Mouse (Mus musculus): ENCODE data around the gene Cfap46. TPM values are rescaled to one million over a fixed set of nuclear protein-coding genes. Genes with fewer than 3 reads are reported as not detected.

Cfap46 gene
- polyA plus RNA-seq, 1 experiment from 2014 or later = 2.9 TPM

DNA sequence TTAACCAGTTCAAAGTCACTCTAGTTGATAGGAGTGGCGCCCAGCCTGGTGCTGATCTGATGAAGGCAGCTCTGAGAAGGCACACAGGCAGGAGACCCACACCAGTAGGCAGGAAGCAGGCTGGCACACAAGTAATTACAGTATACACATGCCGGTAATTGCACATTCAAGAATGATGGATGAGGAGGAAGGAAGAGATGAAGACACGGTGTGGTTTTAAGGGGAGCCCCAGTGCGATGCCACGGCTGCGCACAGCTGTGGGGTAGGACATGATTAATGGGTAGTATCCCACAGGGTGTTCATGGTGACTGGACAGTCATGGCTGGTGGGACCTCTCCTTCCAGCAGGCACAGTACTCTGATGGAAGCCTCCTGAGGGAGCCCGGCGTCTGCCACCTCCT, 117.1 kb downstream of the Cfap46 start:
- H3K27me3 ChIP-seq = no peaks in the 10 kb centered on the region
- H3K27ac ChIP-seq (replicated peaks) = no peak overlapping the region
- no peak overlapping the region for H3K4me3 ChIP-seq
- H3K36me3 ChIP-seq = no peaks in the 10 kb centered on the region
- no peak overlapping the region for H3K9ac ChIP-seq (replicated peaks)
- H3K4me1 ChIP-seq = no peaks in the 10 kb centered on the region
- no peak for ATAC-seq (replicated peaks)
- WGBS = 88% methylated on average over 8 of the region's 8 CpGs
- H3K9me3 ChIP-seq = no peaks in the 10 kb centered on the region
- H3K4me2 ChIP-seq (replicated peaks) = no peak overlapping the region

DNA sequence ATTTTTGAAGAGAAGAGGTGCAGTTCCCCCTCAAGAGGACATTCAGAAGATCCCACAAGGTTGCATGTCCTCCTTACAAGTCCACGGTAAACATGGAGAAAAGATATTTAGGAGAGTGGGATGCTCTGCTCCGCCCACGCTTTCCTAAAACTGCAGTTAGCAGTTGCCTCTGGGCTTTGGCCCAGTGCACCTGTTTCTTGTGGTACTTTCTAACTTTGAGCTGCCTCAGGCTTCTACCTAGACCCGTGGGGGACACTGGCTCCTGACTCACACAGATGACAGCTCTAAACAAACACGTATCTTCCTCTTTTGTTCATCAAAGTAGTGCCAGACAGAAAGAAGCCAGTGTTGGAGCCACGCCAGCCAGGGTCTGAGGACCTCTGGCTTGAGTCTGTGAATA, 117.6 kb downstream of the Cfap46 start:
- H3K4me3 ChIP-seq = no peak overlapping the region
- no peaks in the 10 kb centered on the region for H3K36me3 ChIP-seq
- H3K4me1 ChIP-seq = no peaks in the 10 kb centered on the region
- WGBS = 75% methylated on average over 6 of the region's 6 CpGs
- H3K9ac ChIP-seq (replicated peaks) = no peak overlapping the region
- no peak overlapping the region for H3K27ac ChIP-seq (replicated peaks)
- ATAC-seq (replicated peaks) = no peak
- H3K4me2 ChIP-seq (replicated peaks) = no peak overlapping the region
- no peaks in the 10 kb centered on the region for H3K9me3 ChIP-seq
- H3K27me3 ChIP-seq = no peaks in the 10 kb centered on the region

DNA sequence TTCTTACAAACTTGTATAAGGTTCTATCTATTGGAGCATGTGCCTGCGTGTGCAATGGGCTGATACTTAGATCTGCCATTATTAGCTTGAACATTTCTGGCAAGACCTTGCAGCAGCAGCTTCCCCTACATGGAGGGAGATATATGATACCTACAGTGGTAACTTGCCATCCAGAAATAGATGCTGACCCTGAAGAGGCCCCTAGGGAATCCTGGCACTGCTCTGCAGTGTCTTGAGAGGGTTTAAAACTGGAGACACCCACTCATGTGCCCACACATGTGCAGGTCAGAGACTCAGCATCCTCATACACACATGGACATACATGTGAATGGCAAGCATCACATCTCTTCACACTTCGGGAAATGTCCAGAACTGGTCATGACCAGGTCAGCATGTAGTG, 119.5 kb downstream of the Cfap46 start:
- Histone ChIP-seq H3K4me3 (no peak overlapping the region), H3K27me3 (no peaks in the 10 kb centered on the region), H3K27ac (replicated peaks) (no peak overlapping the region), H3K36me3 (no peaks in the 10 kb centered on the region), H3K9ac (replicated peaks) (no peak overlapping the region), H3K4me2 (replicated peaks) (no peak overlapping the region), H3K4me1 (no peaks in the 10 kb centered on the region), H3K9me3 (no peaks in the 10 kb centered on the region)
- ATAC-seq (replicated peaks) = no peak
- WGBS = 97% methylated on average over 2 of the region's 2 CpGs

DNA sequence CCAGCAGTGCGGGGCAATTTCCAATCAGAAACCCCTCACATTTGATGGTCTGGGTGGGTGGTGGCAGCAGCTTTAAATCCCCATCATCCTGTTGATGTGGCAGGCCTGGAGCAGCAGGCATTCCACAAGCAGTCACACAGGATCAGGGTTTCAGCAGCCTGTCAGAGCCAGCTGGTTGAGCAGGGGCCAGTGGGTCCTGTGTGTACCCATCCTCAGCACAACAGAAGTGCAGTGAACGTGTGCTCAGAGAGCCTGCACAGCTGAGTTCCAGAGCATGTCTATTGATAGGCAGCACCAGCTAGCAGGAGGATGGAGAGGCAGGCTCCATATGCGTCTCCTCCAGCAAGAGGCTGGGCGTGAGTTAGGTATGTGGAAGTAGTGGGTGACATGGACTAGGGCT, 120.2 kb downstream of the Cfap46 start:
- Histone ChIP-seq H3K27ac (replicated peaks) (no peak overlapping the region), H3K27me3 (no peaks in the 10 kb centered on the region), H3K4me3 (no peak overlapping the region), H3K9me3 (no peaks in the 10 kb centered on the region), H3K36me3 (no peaks in the 10 kb centered on the region), H3K9ac (replicated peaks) (no peak overlapping the region), H3K4me2 (replicated peaks) (no peak overlapping the region), H3K4me1 (no peaks in the 10 kb centered on the region)
- 69% methylated on average over 4 of the region's 4 CpGs for WGBS
- no peak for ATAC-seq (replicated peaks)

DNA sequence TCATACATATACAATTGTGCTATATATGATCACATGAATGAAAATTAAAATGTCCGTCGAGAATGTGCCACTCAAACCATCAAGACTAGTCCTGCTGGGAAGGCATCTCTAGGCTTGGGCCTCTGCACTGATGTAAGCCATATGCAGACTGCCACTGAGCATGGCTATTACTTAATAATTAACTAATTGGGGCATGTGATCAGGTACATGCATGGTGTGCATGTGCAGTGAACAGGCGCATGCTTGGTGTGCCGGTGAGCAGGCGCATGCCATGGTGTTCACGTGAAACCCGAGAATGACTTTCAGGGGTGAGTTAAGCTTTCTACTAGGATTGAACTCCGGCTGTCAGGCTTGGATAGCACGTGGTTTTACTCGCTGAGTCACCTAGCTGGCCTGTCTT, 124.0 kb downstream of the Cfap46 start:
- WGBS = 94% methylated on average over 10 of the region's 10 CpGs
- Histone ChIP-seq H3K27me3 (no peaks in the 10 kb centered on the region; the same call in 1 of the 2 replicates), H3K9me3 (no peaks in the 10 kb centered on the region)

DNA sequence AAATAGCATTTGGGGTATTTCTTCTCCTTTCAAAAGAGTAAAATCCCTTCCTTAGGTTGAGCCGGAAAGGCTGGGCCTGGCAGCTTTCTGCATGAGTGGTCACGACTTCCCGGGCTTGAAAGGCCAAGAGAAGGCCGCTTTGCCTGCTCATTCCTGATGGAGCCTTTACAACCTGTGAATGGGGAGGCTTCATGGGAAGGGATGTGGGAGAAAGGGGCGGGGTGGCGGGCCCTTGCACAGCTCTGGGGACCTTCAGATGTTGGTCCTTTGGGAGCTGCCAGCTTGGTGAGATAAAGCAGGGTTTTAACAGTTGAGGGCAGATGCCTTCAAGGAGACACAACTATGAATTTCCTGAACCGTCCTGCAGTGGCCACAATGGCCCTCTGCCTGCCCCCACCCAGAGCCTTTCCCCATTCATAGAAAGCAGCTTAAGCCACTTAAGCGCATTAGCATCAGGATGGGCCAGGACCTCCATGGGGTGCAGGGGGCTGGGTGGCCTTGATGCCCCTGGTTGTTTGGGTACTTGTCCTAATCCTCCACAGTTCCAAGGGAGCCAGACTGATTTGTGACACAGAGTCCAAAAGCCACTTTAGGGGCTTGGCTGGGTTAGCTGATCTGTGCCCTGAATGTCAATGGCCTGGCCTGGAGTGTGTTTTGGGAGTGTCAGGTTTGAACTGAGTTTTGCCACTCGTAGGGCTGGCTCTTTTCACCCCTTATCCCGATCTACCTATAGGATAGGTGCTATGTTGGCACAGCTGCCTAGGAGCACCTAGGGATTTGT, 126.7 kb downstream of the Cfap46 start:
- no peak overlapping the region for H3K9ac ChIP-seq (replicated peaks)
- no peaks in the 10 kb centered on the region for H3K9me3 ChIP-seq
- peaks cover 4% of the 10 kb centered on the region; the same call in 1 of the 2 replicates for H3K27me3 ChIP-seq
- H3K4me1 ChIP-seq = peaks cover 11% of the 10 kb centered on the region
- no peak overlapping the region for H3K4me2 ChIP-seq (replicated peaks)
- no peak for ATAC-seq (replicated peaks)
- peak overlapping the region; percentile 37; the same call in 1 of the 2 replicates for H3K27ac ChIP-seq (replicated peaks)
- WGBS = 18% methylated on average over 10 of the region's 10 CpGs
- no peak overlapping the region for H3K4me3 ChIP-seq
- no peaks in the 10 kb centered on the region for H3K36me3 ChIP-seq

More for the DNA sequence above, 124.0 kb downstream of the Cfap46 start:
- Histone ChIP-seq H3K4me2 (replicated peaks) (no peak overlapping the region), H3K4me1 (peaks cover 11% of the 10 kb centered on the region), H3K9ac (replicated peaks) (no peak overlapping the region), H3K36me3 (no peaks in the 10 kb centered on the region), H3K4me3 (no peak overlapping the region), H3K27ac (replicated peaks) (no peak overlapping the region)
- ATAC-seq (replicated peaks) = no peak

DNA sequence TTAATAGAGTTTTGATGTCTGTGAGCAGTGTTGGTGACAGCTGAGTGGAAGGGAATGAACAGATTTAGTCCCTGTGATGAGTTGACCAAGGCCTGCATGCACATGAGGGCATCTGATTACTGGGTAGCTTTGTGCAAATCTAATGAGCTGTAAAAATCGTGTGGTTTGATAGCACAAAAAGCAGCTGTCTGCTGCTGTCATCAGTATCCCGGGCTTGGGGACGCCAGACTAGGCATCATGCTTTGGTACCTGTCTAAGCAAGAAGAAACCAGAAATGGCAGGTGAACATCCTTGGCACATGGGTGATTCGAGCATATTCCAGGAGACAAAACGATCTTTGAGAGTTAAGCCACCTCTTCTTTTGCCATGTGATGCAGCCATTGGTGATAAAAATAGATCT, 127.3 kb downstream of the Cfap46 start:
- no peak overlapping the region for H3K9ac ChIP-seq (replicated peaks)
- H3K36me3 ChIP-seq = no peaks in the 10 kb centered on the region
- no peak overlapping the region for H3K4me3 ChIP-seq
- H3K9me3 ChIP-seq = no peaks in the 10 kb centered on the region
- peaks cover 11% of the 10 kb centered on the region for H3K4me1 ChIP-seq
- H3K27ac ChIP-seq (replicated peaks) = peak overlapping the region; percentile 37; the same call in 1 of the 2 replicates
- H3K4me2 ChIP-seq (replicated peaks) = no peak overlapping the region
- H3K27me3 ChIP-seq = peaks cover 4% of the 10 kb centered on the region; the same call in 1 of the 2 replicates
- WGBS = 17% methylated on average over 5 of the region's 5 CpGs
- ATAC-seq (replicated peaks) = no peak

DNA sequence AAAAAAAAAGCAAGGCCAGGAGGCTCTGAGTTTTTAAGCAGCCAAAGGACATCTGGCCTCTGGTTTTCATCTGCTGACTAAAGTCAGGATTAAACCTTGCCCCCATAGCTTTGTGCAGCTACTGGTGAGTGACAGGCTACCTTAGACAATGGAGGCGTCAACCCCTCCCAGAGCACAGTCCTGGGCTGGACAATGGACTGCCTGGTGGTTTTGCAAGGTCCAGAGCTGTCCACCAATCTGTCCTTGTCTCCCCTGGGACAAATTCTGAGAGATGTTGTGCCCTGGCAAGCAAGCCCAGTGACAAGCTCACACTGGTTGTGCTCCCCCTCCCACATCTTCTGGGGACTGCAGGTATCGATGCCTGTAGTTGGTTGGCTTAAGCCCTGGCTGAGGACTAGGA, 132.1 kb downstream of the Cfap46 start:
- H3K9ac ChIP-seq (replicated peaks) = no peak overlapping the region
- H3K4me3 ChIP-seq = no peak overlapping the region
- H3K4me1 ChIP-seq = peaks cover 4% of the 10 kb centered on the region
- H3K36me3 ChIP-seq = no peaks in the 10 kb centered on the region
- peaks cover 35% of the 10 kb centered on the region for H3K27me3 ChIP-seq
- no peak overlapping the region for H3K27ac ChIP-seq (replicated peaks)
- no peaks in the 10 kb centered on the region for H3K9me3 ChIP-seq
- 55% methylated on average over 2 of the region's 2 CpGs for WGBS
- ATAC-seq (replicated peaks) = no peak
- no peak overlapping the region for H3K4me2 ChIP-seq (replicated peaks)

Other genes with a start within 250 kb of the Cfap46 start
- 0.68 and 0.75 TPM in 2 replicates for gene Nkx6-2, start 101.0 kb downstream of the Cfap46 start, polyA plus RNA-seq (2015; fragmentation: Nextera tagmentation; extraction: Ambion mirVana)
- 11.8 and 12.3 TPM in 2 replicates for gene Adgra1, start 150.4 kb upstream of the Cfap46 start, polyA plus RNA-seq (2015; fragmentation: Nextera tagmentation; extraction: Ambion mirVana)
- gene Kndc1, start 210.9 kb upstream of the Cfap46 start, polyA plus RNA-seq (2015; fragmentation: Nextera tagmentation; extraction: Ambion mirVana) = 4.9 and 5.1 TPM in 2 replicates